Mouse (Mus musculus) MEL-GATA-1-ER (cell line): ENCODE measurements around the gene Lce1k.
"Not testable (repeated sequence)": the region's sequence is repeated elsewhere in the genome, so short reads cannot be mapped to it uniquely, and the experiment has no call there.

Experiments used
- DNase-seq: peaks from one replicate; pipeline ENCODE4 v3.0.0-alpha.2; 2012; ENCODE audit warnings: low read depth; ENCODE audit errors: extremely low read depth

Lce1k gene

DNA sequence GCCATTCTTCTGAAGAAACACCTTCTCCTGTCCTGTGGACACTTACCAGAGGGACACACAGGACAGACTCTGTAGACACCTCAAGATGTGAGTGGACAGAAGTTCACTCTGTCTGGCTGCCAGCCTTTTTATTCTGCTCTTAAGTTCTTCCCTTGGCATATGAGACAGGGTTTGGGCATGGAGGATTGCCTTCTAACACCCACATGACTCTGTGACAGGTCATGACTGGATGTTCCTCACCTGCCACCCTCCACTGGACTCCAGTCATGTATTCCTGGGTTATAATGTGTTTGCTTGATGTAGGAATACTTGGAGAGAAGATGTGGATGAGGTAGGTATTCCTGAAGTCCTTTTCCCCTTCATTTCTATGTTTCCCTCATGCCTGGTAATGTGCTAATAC, at the start of gene Lce1k:
Gene Lce1k, minus strand, starts transcription at position 101 of the 400 bp plus-strand sequence.
- DNase-seq = no peak

DNA sequence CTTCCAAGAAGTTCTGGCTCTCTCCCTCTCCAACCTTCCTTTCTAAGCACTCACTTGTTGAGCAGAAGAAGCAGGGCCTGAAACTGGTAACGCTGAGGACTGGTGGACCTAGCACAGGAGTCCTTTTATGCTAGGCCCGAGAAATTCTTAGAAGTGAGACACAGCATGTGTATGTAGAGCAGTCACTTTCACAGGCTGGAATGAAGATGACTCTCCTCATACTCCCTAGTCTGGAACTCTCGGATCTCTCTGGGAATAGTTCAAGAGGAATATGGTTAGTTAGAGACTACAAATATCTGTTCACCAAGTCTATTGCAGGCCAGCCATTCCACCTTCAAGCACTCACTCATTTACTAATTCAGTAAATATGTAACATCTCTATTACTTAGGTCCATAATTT, 43.5 kb upstream of the Lce1k start, which contains the start of gene Lce1l:
Gene Lce1l, minus strand, starts transcription at position 101 of the 400 bp plus-strand sequence.
- no peak for DNase-seq

DNA sequence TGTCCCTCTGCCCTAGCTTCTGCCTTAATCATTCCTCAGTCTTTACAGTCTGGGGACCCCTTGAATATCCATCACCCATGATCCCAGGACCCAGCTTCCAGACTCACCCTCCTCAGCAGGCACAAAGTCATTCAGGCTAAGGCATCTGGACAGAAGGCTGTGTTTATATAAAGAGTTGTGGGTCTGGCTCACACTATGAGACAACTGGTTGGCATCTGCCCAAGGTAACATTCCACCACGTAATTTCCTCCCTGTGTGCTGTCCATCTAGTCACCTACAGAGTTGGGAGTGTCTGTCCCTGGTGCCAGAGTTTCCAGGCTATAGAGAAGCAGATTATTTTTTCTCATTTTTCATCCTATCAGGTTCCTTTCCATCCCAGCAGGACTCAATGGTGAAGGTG, 19.4 kb upstream of the Lce1k start, which contains the start of gene Kprp:
Gene Kprp, minus strand, starts transcription at position 140 of the 400 bp plus-strand sequence.
- DNase-seq = no peak

DNA sequence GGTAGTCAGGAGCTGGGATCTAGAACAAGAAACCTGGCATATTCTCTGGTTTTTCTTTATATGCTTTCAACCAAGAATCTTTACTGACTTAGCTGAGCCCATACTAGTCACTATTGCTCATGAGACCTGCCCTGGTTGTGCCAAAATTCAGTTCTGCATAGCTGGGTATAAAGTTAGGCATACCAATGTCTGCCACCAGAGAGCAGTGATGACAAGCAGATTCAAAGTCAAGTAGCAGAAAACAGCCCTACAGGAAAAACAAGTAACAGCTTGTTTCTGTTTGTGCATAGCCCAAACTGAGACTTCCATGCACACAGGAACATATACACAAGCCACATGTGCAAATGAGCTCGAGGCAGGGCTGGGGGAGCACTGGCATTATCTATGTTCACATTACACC, 18.1 kb upstream of the Lce1k start:
- no peak for DNase-seq

DNA sequence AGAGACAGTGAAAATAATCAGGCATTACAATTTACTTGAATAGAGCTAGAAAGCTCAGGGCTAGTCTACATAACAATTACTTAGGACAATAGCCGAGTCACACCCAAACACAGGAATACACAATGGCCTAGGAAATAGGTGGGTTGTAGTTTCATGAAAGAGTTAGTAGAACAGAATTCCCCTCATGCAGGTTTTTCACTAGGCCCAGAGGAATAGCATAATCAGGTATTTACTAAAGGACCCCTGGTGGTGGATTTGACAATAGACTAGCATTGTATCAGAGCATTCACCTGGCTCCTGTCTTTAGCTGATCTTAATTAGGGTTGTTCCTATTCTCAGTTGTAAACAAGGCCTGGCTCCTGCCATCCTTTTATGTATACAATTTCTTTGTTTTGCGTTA, 8.3 kb upstream of the Lce1k start:
- DNase-seq = not testable (repeated sequence)

DNA sequence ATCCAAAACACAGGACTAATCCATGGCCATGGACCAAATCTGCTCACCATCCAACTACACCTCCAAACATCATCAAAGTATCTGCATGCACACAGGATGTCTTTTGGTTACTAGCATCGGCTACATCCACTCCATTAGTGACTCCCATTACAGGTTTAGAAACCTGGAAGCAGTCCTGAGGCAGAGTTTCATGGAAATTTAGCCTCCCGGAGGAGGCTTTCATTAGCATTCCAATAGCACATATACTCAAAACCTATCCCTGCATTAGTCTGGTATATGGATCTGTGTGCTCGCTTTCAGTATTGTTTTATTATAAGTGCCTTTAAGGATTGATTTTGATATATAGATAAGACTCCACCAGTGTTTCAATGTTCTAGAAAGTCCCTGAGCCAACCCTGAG, 7.9 kb upstream of the Lce1k start:
- no peak for DNase-seq

DNA sequence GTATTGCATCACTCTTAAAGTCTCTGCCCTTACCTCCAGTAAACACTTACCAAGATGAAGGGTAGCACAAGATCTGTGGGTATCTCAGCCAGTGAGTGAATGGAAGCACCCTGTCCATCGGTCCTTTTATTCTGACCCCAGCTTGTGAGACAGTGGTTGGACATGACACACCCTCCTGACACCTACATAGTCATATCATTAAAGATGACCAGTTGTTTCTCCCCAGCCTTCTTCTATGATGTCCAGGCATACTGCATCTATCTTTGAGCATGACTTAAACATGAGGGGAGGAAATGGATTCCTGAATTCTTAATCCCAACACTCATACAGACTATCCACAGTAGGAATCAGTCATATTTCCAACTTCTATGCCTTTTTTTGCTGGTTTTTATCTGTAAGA, 17.3 kb downstream of the Lce1k start, which contains the start of gene Lce1j:
Gene Lce1j, minus strand, starts transcription at position 101 of the 400 bp plus-strand sequence.
- DNase-seq = no peak

DNA sequence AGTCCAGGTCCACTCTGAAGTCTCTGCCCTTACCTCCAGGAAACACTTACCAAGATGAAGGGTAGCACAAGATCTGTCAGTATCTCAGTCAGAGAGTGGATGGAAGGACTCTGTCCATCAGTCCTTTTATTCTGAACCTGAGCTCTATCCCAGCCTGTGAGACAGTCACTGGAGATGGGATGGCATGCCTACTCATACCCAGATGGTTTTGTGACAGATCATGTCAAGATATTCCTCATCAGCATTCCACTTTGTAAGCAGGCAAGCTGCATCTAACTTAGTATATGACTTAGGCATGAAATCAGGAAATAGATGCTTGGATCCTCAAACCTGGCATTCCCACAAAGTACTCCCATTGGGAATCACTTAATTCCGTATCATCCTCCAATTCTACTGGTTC, 28.9 kb downstream of the Lce1k start, which contains the start of gene Lce1i:
Gene Lce1i, minus strand, starts transcription at position 101 of the 400 bp plus-strand sequence.
- DNase-seq = no peak

DNA sequence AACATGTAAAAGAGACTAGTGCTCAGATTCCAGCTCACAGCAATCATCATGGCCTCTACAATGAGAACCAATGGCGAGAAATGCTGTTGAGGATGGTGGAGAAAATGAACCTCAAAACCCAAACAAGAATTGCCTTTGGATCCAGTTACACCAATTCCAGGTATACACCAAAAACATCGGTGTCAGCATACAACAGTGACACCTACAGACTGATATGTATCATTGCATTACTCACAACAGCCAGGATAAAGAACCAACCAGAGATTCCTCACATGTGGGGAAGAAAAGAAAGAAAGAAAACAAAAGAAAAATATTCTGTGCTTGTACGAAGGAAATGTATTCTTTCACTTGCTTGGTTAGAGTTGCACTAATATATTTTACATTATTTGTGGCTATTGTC, 36.1 kb downstream of the Lce1k start:
- no peak for DNase-seq

DNA sequence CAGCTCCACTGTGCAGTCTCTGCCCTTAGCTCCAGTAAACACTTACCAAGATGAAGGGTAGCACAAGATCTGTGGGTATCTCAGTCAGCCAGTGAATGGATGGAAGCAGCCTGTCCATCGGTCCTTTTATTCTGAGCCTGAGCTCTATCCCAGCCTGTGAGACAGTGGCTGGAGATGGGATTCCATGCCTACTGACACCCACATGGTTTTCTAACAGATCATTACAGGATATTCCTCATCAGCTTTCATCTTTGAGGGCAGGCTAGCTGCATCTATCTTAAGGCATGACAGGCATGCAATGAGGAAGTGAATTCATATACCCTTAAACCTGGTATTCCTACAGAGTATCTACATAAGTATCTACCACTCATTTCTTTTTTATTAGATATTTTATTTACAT, 42.7 kb downstream of the Lce1k start, which contains the start of gene Lce1h:
Gene Lce1h, minus strand, starts transcription at position 101 of the 400 bp plus-strand sequence.
- no peak for DNase-seq
